Mouse (Mus musculus) cerebellum, adult 9-10 months (tissue): ENCODE results near the gene Mdfic.

Source experiments
- DNase-seq: peaks from one replicate; pipeline ENCODE4 v3.0.0; 2022

The Mdfic gene

GRCm38 (mm10) chr6:15793602-15794345 lies 73.3 kb downstream of the Mdfic start:
- no peak for DNase-seq

- no peak for DNase-seq
These were observed 74.3 kb downstream of the Mdfic start for GRCm38 (mm10) chr6:15794801-15795200.

- no peak for DNase-seq
These were observed 86.9 kb downstream of the Mdfic start for GRCm38 (mm10) chr6:15807382-15807781.

- no peak for DNase-seq
These were observed 104.8 kb downstream of the Mdfic start for GRCm38 (mm10) chr6:15825236-15825635.

- DNase-seq, result no peak
These were observed 109.4 kb downstream of the Mdfic start for GRCm38 (mm10) chr6:15829812-15830211.

GRCm38 (mm10) chr6:15830651-15831050 lies 110.2 kb downstream of the Mdfic start:
- DNase-seq, result no peak

- DNase-seq, result no peak
These were observed 117.2 kb downstream of the Mdfic start for GRCm38 (mm10) chr6:15837695-15838094.

GRCm38 (mm10) chr6:15839831-15840230 lies 119.4 kb downstream of the Mdfic start:
- DNase-seq, result no peak

- DNase-seq, result no peak
These were observed 120.0 kb downstream of the Mdfic start for GRCm38 (mm10) chr6:15840429-15840828.

GRCm38 (mm10) chr6:15841476-15842209 lies 121.2 kb downstream of the Mdfic start:
- no peak for DNase-seq

- DNase-seq, result no peak
These were observed 122.8 kb downstream of the Mdfic start for GRCm38 (mm10) chr6:15843295-15843694.

GRCm38 (mm10) chr6:15845711-15846342 lies 125.4 kb downstream of the Mdfic start:
- no peak for DNase-seq
